Mouse (Mus musculus): ENCODE data around the gene Blnk.

Blnk gene

DNA sequence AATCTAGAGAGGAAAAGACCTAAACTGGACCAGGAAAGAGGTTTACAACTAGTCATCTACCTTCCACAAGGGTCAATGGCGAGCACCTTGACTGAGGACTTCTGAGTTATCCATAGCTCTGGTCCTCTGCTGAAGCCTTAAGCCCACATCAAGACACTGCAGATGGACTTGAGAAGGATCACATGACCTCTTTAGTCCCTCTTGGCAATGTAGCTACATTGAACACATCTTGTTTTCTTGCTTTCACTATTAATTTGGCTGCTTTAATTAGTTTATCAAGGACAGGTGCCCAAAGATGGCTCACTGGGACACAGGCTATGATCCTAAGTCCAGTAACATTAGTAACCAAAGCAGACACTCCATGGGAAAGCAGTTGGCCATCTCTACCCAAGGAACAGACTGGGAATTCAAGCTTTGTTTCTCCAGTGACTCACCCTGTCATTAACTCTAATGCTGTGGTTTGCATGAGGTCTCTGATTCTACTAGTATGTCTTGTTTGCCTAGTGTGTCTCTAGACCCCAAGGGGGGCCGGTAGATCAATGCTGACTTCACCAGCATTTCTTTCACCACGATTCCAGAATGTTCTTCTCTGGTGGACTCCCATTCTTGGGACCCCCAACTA is 9.5 kb upstream of the Blnk start:
- DNase-seq (ENCODE audit: low read depth, low spot score), result no peak

DNA sequence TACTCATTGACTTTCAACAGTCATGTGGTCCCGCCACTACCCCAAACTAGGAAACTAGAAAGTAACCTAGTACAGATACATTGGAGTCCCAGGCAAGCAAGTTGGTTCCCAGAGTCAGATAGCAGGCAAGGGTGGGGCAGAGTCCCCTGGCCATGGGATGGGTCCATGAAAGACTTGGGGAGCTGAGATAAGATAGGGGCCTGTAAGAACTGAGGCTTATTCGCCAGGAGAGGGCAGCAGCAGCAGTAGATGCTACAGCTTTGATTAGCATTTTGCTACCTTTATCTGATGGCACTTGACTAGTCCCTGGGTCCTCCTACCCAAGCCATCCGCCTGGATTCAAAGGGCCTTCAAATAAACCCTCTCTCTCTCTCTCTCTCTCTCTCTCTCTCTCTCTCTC is 5.2 kb upstream of the Blnk start:
- no peak for DNase-seq (ENCODE audit: low read depth, low spot score)

DNA sequence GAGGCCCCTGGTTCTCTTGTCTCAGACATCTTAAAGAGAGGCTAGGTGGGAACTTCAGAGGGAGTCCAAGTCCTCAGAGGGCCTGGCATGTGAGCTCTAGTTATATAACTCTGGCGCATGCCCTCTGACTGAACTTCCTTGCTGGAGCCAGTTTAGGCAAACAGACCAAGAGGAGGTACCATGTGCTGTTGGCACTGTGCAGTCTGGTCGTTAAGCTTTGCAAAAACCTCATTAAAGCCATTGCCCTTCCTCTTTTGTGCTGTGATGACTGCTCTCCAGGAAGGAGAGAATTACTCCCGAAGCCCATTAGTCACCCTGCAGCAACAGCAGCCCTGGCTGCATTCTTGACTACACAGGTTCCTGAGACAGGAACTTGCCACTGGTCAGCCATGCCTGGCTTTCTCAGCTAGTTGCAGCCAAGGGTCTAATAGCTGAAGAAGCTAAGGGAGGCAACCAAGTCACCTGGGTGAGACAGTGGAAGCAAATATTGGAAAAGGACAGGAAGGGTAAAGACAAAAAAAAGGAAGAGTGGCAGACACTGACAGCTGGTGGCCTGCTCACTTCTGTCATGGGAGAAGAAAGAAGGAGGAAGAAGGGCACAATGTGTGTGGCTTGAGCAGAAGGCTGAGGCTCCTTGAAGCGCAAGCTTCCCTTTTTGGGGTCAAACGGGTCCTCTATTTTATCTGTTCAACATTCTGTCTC is 4.3 kb upstream of the Blnk start:
- no peak for DNase-seq (ENCODE audit: low read depth, low spot score)

DNA sequence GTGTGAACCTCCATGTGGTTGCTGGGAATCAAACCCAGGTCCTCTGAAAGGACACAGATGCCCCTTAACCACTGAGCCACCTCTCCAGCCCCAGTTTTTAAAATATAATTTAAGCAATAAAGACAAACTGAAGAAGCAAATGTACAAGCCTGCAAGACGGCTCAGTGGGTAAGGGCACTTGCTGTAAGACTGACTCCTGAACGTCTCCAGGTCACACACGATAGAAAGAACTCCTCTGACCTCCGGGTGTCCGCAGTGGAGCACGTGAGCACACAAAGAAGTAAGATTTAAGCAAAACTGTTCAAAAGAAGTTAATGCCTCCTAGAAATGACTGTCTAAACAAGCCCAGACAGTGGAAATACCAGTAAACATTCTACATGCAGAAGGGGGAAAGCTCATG is 2.4 kb upstream of the Blnk start:
- no peak for DNase-seq (ENCODE audit: low read depth, low spot score)

DNA sequence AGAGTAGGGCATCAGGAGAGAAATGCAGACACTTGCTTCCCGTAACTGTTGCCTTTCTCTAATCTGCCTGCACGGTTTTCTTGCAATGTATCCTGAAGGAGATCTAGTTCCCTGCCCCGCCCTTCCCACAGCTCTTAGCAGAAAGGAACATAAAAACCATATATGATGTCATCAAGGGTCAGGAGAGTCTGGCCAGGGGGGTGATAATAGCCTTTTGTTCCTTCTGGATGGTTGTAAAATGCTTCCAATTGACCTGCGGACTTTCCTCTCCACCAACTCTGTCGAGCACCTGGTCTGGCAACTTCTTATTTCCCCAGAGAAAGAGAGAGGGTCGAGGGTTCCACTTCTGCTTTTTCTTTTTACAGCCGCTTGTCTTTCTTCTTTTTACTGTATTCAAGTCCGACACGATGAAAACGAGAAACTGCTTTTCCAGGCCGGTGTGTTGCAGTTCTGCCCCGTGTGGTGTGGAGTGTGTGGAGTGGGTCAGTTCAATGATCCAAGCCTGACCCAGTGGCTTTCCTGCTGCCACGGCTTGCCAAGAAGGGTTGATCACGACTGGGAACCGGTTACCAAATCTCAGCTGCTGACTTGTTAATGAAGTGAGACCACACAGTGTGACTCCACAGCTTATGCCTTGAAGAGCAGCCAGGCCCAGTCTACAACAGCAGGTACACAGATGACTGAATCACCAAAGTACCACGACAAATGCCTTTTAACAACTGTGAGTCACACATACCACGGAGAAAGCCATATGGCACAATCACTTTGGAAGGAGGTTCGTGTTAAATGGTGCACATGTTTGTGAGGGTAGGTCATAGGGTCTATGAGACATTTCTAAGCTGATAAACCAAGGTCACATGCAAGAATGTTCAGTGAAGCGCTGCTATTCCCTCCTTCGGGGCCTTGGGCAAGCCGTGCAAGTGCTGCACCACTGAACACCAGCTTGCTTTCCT is 1.4 kb upstream of the Blnk start:
- peak; percentile 46 for DNase-seq (ENCODE audit: low read depth, low spot score)

DNA sequence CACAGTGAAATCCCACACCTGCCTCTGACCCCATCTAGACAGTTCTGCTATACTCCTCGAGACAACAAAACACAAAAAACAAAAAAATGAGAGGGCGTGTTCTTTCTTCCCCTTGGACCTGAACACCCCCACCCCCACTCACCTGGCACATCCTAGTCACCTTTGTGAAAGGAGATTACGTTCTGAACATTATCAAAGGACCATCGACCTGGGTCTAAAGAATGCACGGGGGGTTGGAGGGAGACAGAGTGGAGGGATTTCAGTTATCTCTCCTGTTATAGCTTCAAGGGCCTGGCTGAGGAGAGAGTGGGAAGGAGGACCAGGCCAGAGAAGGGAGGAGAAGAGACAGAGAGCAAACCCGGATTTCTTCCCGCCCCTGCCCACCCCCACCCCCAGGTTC is 576 bp upstream of the Blnk start:
- DNase-seq (ENCODE audit: low read depth, low spot score), result no peak

DNA sequence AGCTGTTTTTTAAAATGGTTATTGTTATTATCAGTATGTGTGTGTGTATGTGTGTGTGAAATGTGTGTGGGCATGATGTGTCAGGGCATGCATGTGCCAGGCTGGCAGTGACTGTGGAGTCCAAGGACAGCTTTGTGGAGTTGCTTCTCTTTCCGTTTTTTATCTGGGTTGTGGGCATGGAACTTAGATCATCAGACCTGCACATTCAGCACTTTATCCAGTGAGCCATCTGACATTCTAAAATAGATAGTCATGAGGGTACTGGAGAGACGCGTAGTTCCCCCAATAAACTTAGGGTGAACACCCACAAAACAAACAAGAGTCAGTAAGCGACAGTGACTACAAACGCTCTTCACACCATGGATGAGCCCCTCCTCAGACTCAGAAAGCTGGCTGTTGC is 979 bp downstream of the Blnk start:
- DNase-seq (ENCODE audit: low read depth, low spot score), result no peak

DNA sequence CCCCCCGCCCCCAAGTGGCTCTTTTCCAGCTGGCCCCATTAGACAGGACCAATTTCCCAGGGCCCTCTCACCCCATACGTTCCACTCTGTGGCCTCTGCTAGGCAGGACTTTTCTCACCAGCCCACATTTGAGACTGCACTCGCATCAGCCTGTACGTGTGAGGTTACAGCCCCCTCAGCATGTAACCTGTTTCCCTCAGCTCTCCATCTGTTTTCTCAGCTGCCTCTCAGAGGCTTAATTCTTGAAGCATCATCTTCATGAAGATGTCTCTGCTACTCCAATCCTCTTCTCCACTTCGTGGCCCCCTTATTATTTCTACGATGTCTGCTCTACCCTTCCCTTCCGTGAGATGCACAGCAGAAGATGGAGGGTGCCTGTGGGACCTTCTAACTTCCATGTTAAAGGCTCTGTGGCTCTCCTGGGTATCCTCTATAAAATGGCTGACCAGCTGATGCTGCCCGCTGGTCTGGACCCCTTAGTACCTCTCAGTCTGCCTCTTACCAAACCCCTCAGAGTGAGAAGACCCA is 1.8 kb downstream of the Blnk start:
- DNase-seq (ENCODE audit: low read depth, low spot score), result no peak

DNA sequence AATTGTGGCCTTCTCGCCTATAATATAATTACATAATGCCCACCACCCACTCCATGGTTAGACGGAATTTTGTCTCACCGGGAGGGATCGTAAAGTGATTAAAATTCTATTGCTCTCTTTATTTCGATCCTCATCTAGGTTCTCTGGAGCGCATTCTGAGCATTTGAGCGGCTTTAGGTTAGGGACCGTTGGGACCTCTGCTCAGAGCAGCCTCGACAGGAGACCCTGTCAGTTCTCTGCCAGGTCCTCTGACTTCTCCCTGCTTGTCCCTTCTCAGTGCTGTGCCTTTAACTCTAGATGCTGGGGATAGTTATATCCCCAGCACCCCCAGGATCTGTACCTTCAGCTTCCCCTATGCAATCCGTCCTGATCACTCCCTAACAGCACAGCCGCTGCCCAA is 2.2 kb downstream of the Blnk start:
- DNase-seq (ENCODE audit: low read depth, low spot score), result no peak

DNA sequence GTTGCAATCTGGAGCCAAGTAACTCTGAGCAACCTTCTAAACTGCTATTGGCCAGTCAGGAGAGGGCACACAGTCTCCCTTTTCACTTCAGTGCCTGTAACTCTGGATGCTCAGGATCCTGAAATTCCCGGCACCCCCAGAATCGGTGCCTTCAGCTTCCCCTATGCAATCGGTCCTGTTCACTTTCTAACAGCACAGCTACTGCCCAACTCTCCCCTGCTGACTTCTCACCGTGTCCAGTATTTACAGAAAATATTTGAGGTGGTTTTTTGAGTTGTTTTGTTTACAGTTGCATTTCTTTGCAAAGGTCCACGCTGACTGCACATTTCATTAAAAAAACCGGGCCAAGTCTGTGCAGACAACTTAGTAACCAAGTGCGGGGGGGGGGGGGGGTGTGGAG is 2.7 kb downstream of the Blnk start:
- no peak for DNase-seq (ENCODE audit: low read depth, low spot score)

DNA sequence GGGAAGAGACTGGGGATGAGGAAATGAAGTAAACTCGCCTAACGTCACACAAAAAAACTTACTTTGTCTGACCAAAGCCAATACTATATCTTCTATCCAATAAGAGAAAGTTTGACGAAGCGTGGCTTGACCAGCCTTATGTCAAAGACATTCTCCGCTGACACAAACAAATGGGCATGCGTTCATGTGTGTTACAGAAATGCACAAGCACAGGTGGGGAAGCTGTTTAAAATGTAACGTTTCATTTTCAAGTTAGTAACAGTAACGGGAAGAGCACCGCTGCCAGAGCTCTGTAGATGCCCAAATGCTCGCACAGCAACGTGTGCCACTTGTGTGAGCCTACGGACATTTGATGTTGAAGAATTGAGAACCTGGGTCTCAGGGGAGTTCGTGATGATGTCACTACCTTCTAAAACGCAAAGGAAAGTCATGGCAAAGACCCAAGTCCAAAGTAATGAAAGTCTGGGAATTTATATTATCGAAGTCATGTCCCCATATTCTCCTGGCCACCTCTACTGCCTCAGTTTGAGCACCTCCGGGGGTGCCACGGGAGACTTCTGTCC is 3.5 kb downstream of the Blnk start:
- DNase-seq (ENCODE audit: low read depth, low spot score), result no peak

DNA sequence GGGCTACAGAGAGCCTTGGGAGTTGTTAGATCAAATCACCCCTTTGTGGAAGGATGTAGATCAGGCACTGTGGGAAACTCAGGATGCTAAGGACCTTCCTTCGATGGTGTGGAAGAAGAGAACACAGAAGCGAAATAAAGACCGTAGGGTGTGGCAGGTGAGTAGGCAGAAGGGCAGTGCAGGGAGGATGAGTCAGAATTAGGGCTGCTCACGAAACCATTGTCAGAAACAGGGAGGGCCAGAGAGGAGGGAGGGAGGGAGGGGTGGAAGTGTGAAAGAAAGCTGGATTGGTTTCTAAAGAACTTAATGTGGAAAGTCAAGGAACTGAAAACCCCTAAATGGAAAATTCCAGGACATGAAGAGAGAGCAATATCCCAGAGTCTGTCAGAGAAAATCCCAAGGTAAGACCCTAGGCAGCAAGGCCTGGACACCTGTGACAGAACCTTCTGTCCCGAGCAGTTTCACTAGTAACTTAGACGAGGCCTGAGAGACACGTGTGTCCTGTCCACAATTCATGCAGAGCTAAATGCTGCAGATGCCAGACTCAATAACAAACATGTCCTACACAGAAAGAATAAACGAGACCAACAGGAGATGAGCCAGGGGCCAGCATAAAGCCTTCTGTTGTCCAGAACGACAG is 4.3 kb downstream of the Blnk start:
- DNase-seq (ENCODE audit: low read depth, low spot score), result no peak

DNA sequence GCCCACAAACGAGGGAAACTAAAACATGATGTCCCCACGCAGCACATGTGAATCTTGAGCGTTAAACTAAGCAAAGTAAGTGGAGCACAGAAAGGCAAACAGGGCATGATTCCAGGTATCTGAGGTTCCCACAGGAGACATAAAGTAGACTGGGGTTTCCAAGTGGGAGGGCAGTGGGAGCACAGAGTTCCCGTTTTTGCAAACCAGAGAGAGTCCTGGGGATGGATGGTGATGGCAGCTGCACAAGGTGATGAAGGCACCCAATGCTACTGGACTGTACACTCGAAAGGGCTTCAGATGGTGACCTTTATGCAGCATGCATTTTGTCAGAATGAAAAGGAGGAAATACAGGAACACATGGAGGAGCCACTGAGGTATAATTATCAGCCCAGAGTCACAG is 5.5 kb downstream of the Blnk start:
- no peak for DNase-seq (ENCODE audit: low read depth, low spot score)

DNA sequence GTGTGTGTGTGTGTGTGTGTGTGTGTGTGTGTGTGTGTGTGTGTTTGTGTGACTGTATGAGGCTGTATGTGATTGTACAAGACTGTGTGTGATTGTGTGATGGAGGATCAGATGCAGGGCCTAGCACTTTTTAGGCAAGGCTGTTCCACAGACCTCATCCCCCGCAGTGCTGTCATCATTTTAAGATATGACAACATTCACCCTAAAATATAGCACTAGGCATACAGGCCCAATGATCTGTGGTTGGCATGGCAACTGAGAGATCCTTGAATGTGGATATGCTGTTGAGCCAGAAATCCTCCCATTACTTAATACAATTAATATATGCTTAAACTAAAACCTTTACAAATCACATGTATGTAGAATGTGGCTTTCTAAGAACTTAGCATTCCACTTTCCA is 9.8 kb downstream of the Blnk start:
- no peak for DNase-seq (ENCODE audit: low read depth, low spot score)

DNA sequence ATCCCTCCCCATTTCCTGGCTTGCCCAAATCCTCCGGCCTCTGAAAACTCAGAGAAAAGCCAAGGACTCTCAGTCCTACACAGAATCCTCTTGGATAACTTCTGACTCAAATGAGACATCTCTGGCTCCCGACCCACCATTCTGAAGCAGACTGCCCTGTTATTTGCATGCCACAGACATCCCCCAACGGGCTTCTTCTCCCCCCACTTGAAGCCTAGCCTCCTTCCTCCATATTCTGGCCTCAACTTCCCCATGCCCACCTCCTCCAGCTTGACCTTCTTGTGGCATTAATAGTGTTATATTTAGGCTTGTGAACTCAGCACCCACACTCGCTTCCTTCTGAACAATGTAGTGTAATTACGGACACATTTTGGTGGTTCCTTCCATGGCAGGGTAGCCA is 13.7 kb downstream of the Blnk start:
- DNase-seq (ENCODE audit: low read depth, low spot score), result no peak

DNA sequence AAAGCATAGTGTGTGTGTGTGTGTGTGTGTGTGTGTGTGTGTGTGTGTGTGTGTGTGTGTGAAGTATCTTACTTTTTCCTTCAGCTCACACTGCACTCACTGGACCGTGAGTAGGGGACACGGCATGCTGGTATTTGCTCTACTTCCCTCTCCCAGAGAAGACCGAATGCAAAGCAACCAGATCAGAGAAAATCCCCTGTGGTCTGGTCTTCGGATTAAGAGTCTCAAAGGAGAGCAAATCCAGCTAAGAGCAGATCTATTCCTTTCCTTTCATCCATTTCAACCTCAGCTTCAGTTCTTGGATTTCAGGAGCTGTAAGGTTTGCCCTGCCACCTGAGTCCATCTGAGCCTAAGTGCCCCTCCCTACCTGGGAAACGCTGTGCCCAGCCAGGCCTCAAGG is 16.3 kb downstream of the Blnk start:
- DNase-seq (ENCODE audit: low read depth, low spot score), result no peak

DNA sequence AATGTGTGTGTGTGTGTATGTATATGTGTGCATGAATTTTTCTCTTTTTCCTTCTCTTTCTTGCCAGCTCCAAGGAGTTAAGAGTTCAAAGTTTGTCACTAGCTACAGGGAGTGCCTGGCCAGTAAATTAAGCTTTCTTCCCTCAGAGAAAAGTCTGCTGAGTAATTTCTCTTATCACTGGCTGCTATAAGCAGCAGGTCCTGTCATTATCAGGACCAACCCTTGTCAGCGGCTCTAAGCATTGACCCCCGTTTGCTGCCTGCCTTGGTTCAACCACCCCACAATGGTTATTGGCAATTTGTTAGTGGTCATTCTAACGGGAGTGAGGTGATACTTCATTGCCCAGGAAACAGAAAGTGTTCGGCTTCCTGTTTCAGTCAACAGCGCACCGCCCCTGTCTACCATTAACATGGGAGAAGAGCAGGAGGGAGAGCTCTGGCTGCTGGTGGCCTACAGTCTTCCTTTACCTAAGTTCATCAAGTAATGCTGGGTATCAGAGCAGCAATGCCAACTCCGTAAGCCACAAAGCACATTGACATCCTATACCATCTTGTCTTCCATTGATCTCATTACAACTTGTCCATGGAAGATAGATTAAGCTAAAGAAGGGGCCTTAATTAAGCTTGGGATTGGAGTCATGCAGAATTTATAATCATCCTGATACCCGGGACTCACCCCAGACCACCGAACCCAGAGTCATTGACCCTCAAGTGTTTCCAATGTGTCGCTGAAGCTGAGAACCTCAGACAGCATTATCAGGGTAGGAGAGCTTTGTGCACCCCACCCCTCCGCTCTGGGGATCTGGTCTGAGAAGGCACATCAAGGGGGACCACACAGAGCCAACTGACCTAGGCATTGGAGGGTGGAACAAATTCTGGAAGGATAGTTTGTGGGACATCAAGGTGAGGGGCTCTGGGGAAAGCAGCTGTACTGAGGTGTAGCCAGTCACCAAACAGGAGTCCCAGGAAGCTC is 17.1 kb downstream of the Blnk start:
- no peak for DNase-seq (ENCODE audit: low read depth, low spot score)

DNA sequence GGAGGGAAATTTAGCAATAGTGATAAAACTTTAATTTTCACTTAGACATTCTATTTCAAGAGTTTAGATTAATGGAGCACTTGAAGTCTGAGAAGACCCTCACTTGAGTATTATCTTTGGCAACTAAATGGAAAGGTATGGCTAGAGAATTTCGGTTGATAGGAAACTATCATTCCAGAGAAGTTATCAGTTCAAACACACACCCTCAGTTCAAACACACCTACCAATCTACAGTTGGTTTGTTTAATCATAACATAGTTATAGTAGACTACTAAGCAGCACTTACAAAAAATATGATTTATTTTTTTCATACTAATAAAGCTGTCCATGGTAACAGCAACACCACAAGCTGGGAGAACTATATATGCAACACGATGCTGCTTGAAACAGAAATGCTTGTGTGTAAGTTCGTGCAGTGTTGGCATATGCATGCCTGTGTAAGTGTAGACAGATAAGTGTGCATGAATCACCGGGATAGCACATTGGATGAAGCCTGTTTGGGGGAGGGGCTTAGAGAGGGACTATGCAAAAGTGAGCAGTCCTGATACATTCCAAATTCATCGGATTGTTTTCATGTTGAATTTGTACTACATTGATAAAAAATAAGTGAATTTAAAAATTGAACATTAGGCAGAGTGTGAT is 22.9 kb downstream of the Blnk start:
- no peak for DNase-seq (ENCODE audit: low read depth, low spot score)

DNA sequence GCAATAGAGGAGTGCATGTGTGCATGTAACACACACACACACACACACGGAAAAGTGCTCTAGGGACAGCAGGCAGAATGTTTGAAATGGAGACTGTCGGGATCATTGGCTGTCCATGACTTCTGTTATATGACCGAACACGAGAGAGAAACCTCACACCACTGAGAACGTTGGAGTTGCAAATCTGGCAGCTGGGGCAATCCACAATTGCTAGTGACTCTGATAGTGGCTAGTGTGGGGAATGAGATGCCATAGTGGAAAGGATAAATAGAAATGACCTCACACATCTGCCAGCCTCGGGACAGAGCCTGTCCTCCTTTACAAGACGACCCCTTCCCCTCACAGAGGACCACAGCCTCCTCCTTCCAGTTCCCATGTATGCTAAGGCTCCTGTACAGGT is 23.6 kb downstream of the Blnk start:
- DNase-seq (ENCODE audit: low read depth, low spot score), result no peak

DNA sequence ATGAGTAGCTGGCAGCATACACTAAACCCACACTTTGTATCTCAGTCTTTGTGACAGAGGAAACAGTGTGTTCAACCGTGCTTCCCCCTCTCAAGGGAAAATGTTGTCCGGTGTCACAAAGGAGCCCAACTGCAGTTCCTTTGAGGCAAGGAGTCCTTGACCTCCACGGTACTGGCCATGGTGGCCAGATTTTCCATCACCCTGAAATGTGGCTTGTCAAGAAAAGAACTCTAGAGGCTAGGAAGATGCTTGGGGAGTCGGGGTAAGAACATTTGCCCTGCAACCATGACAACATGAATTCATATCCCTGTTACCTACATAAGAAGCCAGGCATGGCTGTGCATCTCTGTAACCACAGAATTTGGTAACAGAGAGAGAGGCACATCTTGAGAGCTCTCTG is 24.0 kb downstream of the Blnk start:
- DNase-seq (ENCODE audit: low read depth, low spot score), result no peak
